Mouse (Mus musculus): ENCODE results near the gene Mvb12b.

DNA sequence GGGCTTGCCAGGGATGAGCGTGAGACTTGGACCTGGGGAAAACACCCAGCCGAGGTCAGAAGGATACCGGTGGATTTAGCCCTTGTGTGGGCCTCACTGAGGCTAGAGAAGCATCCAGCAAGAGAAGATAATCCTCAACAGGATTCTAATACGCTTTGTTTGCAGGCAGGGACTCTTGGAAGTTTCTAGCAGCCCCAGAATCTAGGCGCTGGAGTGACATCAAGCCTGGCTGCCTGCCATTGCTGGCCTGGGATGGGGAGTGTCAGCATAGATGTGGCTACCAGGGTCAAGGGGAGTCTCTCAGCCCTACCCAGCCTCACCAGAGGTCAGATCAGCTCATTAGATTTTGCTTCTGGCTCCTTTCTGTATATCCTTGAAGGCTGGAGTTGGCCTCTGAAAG lies 185.0 kb downstream of the Mvb12b start:
- no peak for TF ChIP-seq CTCF (IDR thresholded peaks at IDR 0.05; ENCODE audit: borderline replicate concordance, extremely low read depth, insufficient read depth, insufficient read length)
- no peak for TF ChIP-seq POLR2A (IDR thresholded peaks at IDR 0.05; ENCODE audit: borderline replicate concordance, extremely low read depth, insufficient read depth, insufficient read length, poor library complexity, severe bottlenecking)
